Mouse (Mus musculus) midbrain, embryonic 13.5 days (tissue): Measurements from ENCODE around the gene Rpl24. TPM values are rescaled to one million over a fixed set of nuclear protein-coding genes. Genes with fewer than 3 reads are reported as not detected.

Experiments used
- polyA plus RNA-seq: library from polyadenylated mRNA; unstranded; fragments of >200 nt; fragmentation: Nextera tagmentation; extraction: Ambion mirVana; gene quantifications from 2 replicates; pipeline ENCODE4 v1.2.1, GENCODE M21; 2015

Rpl24 gene
- polyA plus RNA-seq, 1 experiment from 2014 or later: 636 TPM

Other genes with a start within 250 kb of the Rpl24 start
- 0.89 and 0.98 TPM in 2 replicates for gene Nfkbiz, start 127.4 kb upstream of the Rpl24 start, polyA plus RNA-seq
- gene Nxpe3, start 71.0 kb upstream of the Rpl24 start, polyA plus RNA-seq: 1.1 and 1.5 TPM in 2 replicates
- gene Cep97, start 31.4 kb upstream of the Rpl24 start, polyA plus RNA-seq: 17.2 and 17.8 TPM in 2 replicates
- 21.2 and 21.4 TPM in 2 replicates for gene Zbtb11, start 7.6 kb downstream of the Rpl24 start, polyA plus RNA-seq
- gene Pcnp, start 63.5 kb downstream of the Rpl24 start, polyA plus RNA-seq: 259 and 279 TPM in 2 replicates
- 23.2 and 23.8 TPM in 2 replicates for gene Trmt10c, start 71.5 kb downstream of the Rpl24 start, polyA plus RNA-seq
- 65.1 and 73.7 TPM in 2 replicates for gene Senp7, start 82.1 kb downstream of the Rpl24 start, polyA plus RNA-seq
- gene Impg2, start 238.0 kb downstream of the Rpl24 start, polyA plus RNA-seq: 0.23 and 0.28 TPM in 2 replicates